In the genomic region with DNA sequence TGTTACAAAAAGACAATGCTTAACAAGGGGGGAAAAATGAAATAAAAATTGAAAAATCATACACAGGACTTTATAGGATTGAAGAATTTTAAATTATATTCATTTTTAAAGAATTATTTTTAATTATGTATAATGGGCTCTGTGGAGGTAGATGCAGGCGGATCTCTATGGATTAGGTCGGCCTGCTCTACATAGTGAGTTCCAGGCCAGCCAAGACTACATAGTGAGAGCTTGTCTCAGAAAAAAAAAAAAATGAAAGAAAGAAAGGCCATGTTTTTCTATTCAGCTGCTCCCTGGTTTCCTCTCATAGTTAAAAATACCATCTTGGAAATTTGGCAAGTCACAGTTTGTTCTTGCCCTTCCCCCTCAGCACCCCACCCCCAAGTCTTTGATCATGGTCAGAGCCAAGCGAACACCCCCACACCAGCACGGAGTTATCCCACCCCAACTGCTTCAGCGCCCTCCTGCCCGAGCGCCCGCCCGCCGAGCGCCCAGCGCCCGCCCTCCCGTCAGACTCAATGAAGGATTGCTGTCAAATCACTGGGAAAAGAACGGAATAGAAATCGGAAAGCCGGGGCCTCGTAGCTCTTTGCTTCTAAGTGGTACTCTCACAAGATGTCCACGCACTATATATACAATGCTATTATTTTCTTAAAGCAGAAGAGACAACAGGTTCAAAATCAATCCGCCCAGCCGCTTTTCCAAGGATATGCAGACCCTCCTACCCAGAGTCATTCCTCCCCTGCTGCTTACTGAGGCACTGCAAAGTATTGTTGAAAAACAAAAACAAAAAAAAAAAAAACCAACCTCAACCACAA, we compare ENCODE assay signal across 8 mouse cellular contexts. TPM values are rescaled to one million over a fixed set of nuclear protein-coding genes. Genes with fewer than 3 reads are reported as not detected.
DNase-seq lines count a peak whose midpoint lies in the region; ATAC-seq lines count a peak whose summit lies in the region.

No protein-coding gene starts in this region.

- H3K4me1 ChIP-seq in hindbrain, embryonic 11.5 days (replicated peaks; ENCODE audit: control insufficient read depth, insufficient read depth, low read length): peaks cover 6% of the 10 kb centered on the region

- H3K9me3 ChIP-seq in hindbrain, embryonic 11.5 days (ENCODE audit: control insufficient read depth, low read length): no peaks in the 10 kb centered on the region

- H3K4me3 ChIP-seq in hindbrain, embryonic 11.5 days (ENCODE audit: low read depth, low read length): peak overlapping the region; percentile 7; the same call in 1 of the 2 replicates

- WGBS in hindbrain, embryonic 11.5 days: 3% methylated on average over 21 of the region's 21 CpGs

- H3K36me3 ChIP-seq in hindbrain, embryonic 11.5 days (ENCODE audit: control insufficient read depth, insufficient read depth, low read length): no peaks in the 10 kb centered on the region

- H3K27ac ChIP-seq in hindbrain, embryonic 11.5 days (ENCODE audit: low read depth, low read length): peak overlapping the region; percentile 76

- H3K27me3 ChIP-seq in hindbrain, embryonic 11.5 days (ENCODE audit: control insufficient read depth, insufficient read depth, low read length): no peaks in the 10 kb centered on the region

- DNase-seq in gastrocnemius, adult 18-20 months (ENCODE audit: low spot score): peak; percentile 22
- no peak for DNase-seq in gastrocnemius, adult 8-10 months (ENCODE audit: low spot score in 2 of 2)
- peak; percentile 54 for DNase-seq in hindbrain, embryonic 11.5 days (ENCODE audit: low spot score)
- peak; percentile 61 to 67 for DNase-seq in layer of hippocampus, postnatal 14 days (ENCODE audit: low spot score in 2 of 2)
- DNase-seq in lung, postnatal 10 days: peak; percentile 89
- DNase-seq in skeletal muscle tissue, adult 2 months (ENCODE audit: low read depth, low spot score): peak; percentile 19
- DNase-seq in urinary bladder, postnatal 10 days (ENCODE audit: low spot score): no peak

- H3K9ac ChIP-seq in hindbrain, embryonic 11.5 days (ENCODE audit: low read depth, low read length): no peak overlapping the region; the same call in 1 of the 2 replicates

- ATAC-seq in frontal cortex, adult (ENCODE audit: low TSS enrichment): 0 out of 2 replicates have a peak, but pooled peaks have one; percentile 38
- peak; percentile 75 for ATAC-seq in hindbrain, embryonic 11.5 days (ENCODE audit: low FRiP score)

- peak overlapping the region; percentile 43 for H3K4me2 ChIP-seq in hindbrain, embryonic 11.5 days (replicated peaks; ENCODE audit: low read depth, low read length)

RNA-seq across cellular contexts. Expression of gene Inpp5f, which starts 18.8 kb away (rescaled TPM):
- 1 to 10 TPM; 2.3 to 3.2 TPM for total RNA-seq in gastrocnemius, adult 18-20 months (2021)
- total RNA-seq in gastrocnemius, adult 8-10 months (2022): 1 to 10 TPM; 1.8 to 3.3 (median 2.4) TPM
- 123 and 134 TPM in 2 replicates for polyA plus RNA-seq in hindbrain, embryonic 11.5 days (2014; fragmentation: Nextera tagmentation; extraction: Ambion mirVana)
- total RNA-seq in layer of hippocampus, postnatal 14 days (2021): 100 to 1,000 TPM; 246 to 261 TPM

Comparison
In these comparisons a context has a peak if more than half of its experiments do, and no peak if none do; other contexts are left out.
1. DNase-seq: peak in gastrocnemius, adult 18-20 months (single experiment), hindbrain, embryonic 11.5 days (single experiment), layer of hippocampus, postnatal 14 days (2 of 2), lung, postnatal 10 days (single experiment) and skeletal muscle tissue, adult 2 months (single experiment); none in gastrocnemius, adult 8-10 months (0 of 2) and urinary bladder, postnatal 10 days (single experiment).
2. RNA of gene Inpp5f, which starts 18.8 kb away (total RNA-seq): 246 to 261 TPM in layer of hippocampus, postnatal 14 days; 2.3 to 3.2 TPM in gastrocnemius, adult 18-20 months and 1.8 to 3.3 TPM in gastrocnemius, adult 8-10 months; every median in the first group is over 10 times any median in the second.